ENCODE assay signal across 8 mouse cellular contexts in genomic region chr10:81014393-81015384, GRCm38 (mm10). TPM values are rescaled to one million over a fixed set of nuclear protein-coding genes. Genes with fewer than 3 reads are reported as not detected.
A peak's percentile ranks its signal among the peaks of the same experiment; 100 is the strongest.
DNase-seq lines count a peak whose midpoint lies in the region; ATAC-seq and TF ChIP-seq lines count a peak whose summit lies in the region.

Gng7 (minus strand) TSS chr10:81014945.

- 10% methylated on average over 31 of the region's 31 CpGs for WGBS in forebrain, embryonic 10.5 days
- 11% methylated on average over 31 of the region's 31 CpGs for WGBS in heart, embryonic 15.5 days
- WGBS in liver, embryonic 14.5 days (ENCODE audit: insufficient replicate concordance): 8% methylated on average over 31 of the region's 31 CpGs
- 9% methylated on average over 31 of the region's 31 CpGs for WGBS in neural tube, embryonic 11.5 days
- 10% methylated on average over 31 of the region's 31 CpGs for WGBS in stomach, postnatal 0 days

- H3K36me3 ChIP-seq in forebrain, embryonic 10.5 days (replicated peaks): no peaks in the 10 kb centered on the region
- no peaks in the 10 kb centered on the region for H3K36me3 ChIP-seq in heart, embryonic 15.5 days
- H3K36me3 ChIP-seq in liver, embryonic 14.5 days (replicated peaks; ENCODE audit: control insufficient read depth, insufficient read depth, low read depth): no peaks in the 10 kb centered on the region
- no peaks in the 10 kb centered on the region for H3K36me3 ChIP-seq in neural tube, embryonic 11.5 days (ENCODE audit: control insufficient read depth, insufficient read depth, low read length)
- H3K36me3 ChIP-seq in stomach, postnatal 0 days (ENCODE audit: control insufficient read depth, insufficient read depth, low read length): no peaks in the 10 kb centered on the region

- H3K4me3 ChIP-seq in forebrain, embryonic 10.5 days: peak within 1 kb of the TSS; percentile 53
- H3K4me3 ChIP-seq in heart, embryonic 15.5 days: peak within 1 kb of the TSS; percentile 25
- peak within 1 kb of the TSS in 1 of 2 experiments; percentile 15; a peak in 2 of 4 replicates for H3K4me3 ChIP-seq in liver, embryonic 14.5 days (ENCODE audit: insufficient read depth in 1 of 2, low read depth in 2 of 2, low read length in 2 of 2)
- peak within 1 kb of the TSS; percentile 19 for H3K4me3 ChIP-seq in neural tube, embryonic 11.5 days (ENCODE audit: low read depth, low read length)
- peak within 1 kb of the TSS; percentile 37 for H3K4me3 ChIP-seq in stomach, postnatal 0 days (ENCODE audit: low read depth, low read length)

- H3K4me1 ChIP-seq in forebrain, embryonic 10.5 days: peaks cover 15% of the 10 kb centered on the region
- H3K4me1 ChIP-seq in heart, embryonic 15.5 days (replicated peaks): peaks cover 4% of the 10 kb centered on the region; the same call in 1 of the 2 replicates
- peaks cover 5 to 7% of the 10 kb centered on the region in 2 experiments; a peak in 3 of 4 replicates for H3K4me1 ChIP-seq in liver, embryonic 14.5 days (replicated peaks; ENCODE audit: control insufficient read depth in 2 of 2, insufficient read depth in 2 of 2, low read length in 1 of 2)
- H3K4me1 ChIP-seq in neural tube, embryonic 11.5 days (ENCODE audit: control insufficient read depth, insufficient read depth, low read length): no peaks in the 10 kb centered on the region
- H3K4me1 ChIP-seq in stomach, postnatal 0 days (replicated peaks; ENCODE audit: control insufficient read depth, insufficient read depth): no peaks in the 10 kb centered on the region

- H3K9ac ChIP-seq in heart, embryonic 15.5 days: no peak within 1 kb of the TSS
- H3K9ac ChIP-seq in liver, embryonic 14.5 days (replicated peaks): no peak within 1 kb of the TSS
- H3K9ac ChIP-seq in neural tube, embryonic 11.5 days (ENCODE audit: low read length): peak within 1 kb of the TSS; percentile 20; the same call in 1 of the 2 replicates
- peak within 1 kb of the TSS; percentile 59 for H3K9ac ChIP-seq in stomach, postnatal 0 days (ENCODE audit: low read length)

- TF ChIP-seq CTCF in liver, embryonic 14.5 days (IDR thresholded peaks at IDR 0.05; ENCODE audit: low read depth): no peak
- no peak for TF ChIP-seq CTCF in stomach, postnatal 0 days (IDR thresholded peaks at IDR 0.05; ENCODE audit: low read depth)

- peak; percentile 86 for ATAC-seq in heart, embryonic 15.5 days (replicated peaks; ENCODE audit: insufficient number of reproducible peaks, insufficient read depth, low FRiP score, low read depth)
- ATAC-seq in liver, embryonic 14.5 days (ENCODE audit: insufficient read depth): peak; percentile 96
- peak; percentile 98 for ATAC-seq in neural tube, embryonic 11.5 days (ENCODE audit: insufficient read depth, low FRiP score, low TSS enrichment)
- ATAC-seq in stomach, postnatal 0 days (ENCODE audit: low FRiP score, low TSS enrichment): peak; percentile 97

- H3K4me2 ChIP-seq in heart, embryonic 15.5 days: peak within 1 kb of the TSS; percentile 49
- H3K4me2 ChIP-seq in liver, embryonic 14.5 days (ENCODE audit: low read depth): peak within 1 kb of the TSS; percentile 56
- peak within 1 kb of the TSS; percentile 38 for H3K4me2 ChIP-seq in neural tube, embryonic 11.5 days (ENCODE audit: low read depth)
- H3K4me2 ChIP-seq in stomach, postnatal 0 days (replicated peaks; ENCODE audit: low read depth): peak within 1 kb of the TSS; percentile 63

- TF ChIP-seq EP300 in liver, embryonic 14.5 days (IDR thresholded peaks at IDR 0.05; ENCODE audit: low read depth): no peak
- TF ChIP-seq EP300 in stomach, postnatal 0 days (optimal IDR thresholded peaks at IDR 0.05): no peak

- H3K27ac ChIP-seq in forebrain, embryonic 10.5 days: peak within 1 kb of the TSS; percentile 74
- no peak within 1 kb of the TSS for H3K27ac ChIP-seq in heart, embryonic 15.5 days
- no peak within 1 kb of the TSS for H3K27ac ChIP-seq in liver, embryonic 14.5 days
- H3K27ac ChIP-seq in neural tube, embryonic 11.5 days (ENCODE audit: low read depth, low read length): no peak within 1 kb of the TSS
- H3K27ac ChIP-seq in stomach, postnatal 0 days (replicated peaks): no peak within 1 kb of the TSS

- DNase-seq in CD8-positive naive resting alpha-beta T cell, adult 2 months (ENCODE audit: low read depth in 2 of 2, low spot score in 2 of 2): peak; percentile 71 to 81
- DNase-seq in c-Kit-positive CD71-negative TER-119-negative erythroid progenitor cells, embryonic 14.5 days (ENCODE audit: low read depth): peak; percentile 96
- peak; percentile 99 for DNase-seq in forebrain, embryonic 10.5 days (ENCODE audit: extremely low spot score, low spot score)
- DNase-seq in kidney, postnatal 25 days: peak; percentile 95
- DNase-seq in liver, embryonic 14.5 days (ENCODE audit: low read depth in 3 of 3, low spot score in 3 of 3): peak; percentile 81 to 84 (median 82)
- DNase-seq in neural tube, embryonic 11.5 days (ENCODE audit: low spot score): peak; percentile 98
- DNase-seq in stomach, postnatal 0 days (ENCODE audit: low spot score): peak; percentile 97

- H3K27me3 ChIP-seq in forebrain, embryonic 10.5 days (ENCODE audit: poor library complexity, severe bottlenecking): peaks cover 14% of the 10 kb centered on the region
- no peaks in the 10 kb centered on the region for H3K27me3 ChIP-seq in heart, embryonic 15.5 days
- no peaks in the 10 kb centered on the region for H3K27me3 ChIP-seq in liver, embryonic 14.5 days (ENCODE audit: control insufficient read depth, insufficient read depth, low read length)
- H3K27me3 ChIP-seq in neural tube, embryonic 11.5 days (ENCODE audit: control insufficient read depth, insufficient read depth, low read length): no peaks in the 10 kb centered on the region
- no peaks in the 10 kb centered on the region for H3K27me3 ChIP-seq in stomach, postnatal 0 days (ENCODE audit: control insufficient read depth, insufficient read depth, low read length)

- H3K9me3 ChIP-seq in forebrain, embryonic 10.5 days: no peaks in the 10 kb centered on the region
- H3K9me3 ChIP-seq in heart, embryonic 15.5 days (replicated peaks): no peaks in the 10 kb centered on the region
- H3K9me3 ChIP-seq in liver, embryonic 14.5 days (ENCODE audit: control insufficient read depth, low read length): no peaks in the 10 kb centered on the region
- no peaks in the 10 kb centered on the region for H3K9me3 ChIP-seq in neural tube, embryonic 11.5 days (ENCODE audit: control insufficient read depth, low read length)
- no peaks in the 10 kb centered on the region for H3K9me3 ChIP-seq in stomach, postnatal 0 days (ENCODE audit: control insufficient read depth, low read length)

RNA-seq across cellular contexts. Expression of gene Gng7, which starts in this region (rescaled TPM):
- polyA plus RNA-seq in forebrain, embryonic 10.5 days (2016; fragmentation: Nextera tagmentation; extraction: Ambion mirVana): 6.3 and 6.9 TPM in 2 replicates
- 1.1 and 1.9 TPM in 2 replicates for polyA plus RNA-seq in heart, embryonic 15.5 days (2015; fragmentation: Nextera tagmentation; extraction: Ambion mirVana)
- polyA plus RNA-seq in liver, embryonic 14.5 days (2012; rRNA removed): 0.19 and 0.25 TPM in 2 replicates
- polyA plus RNA-seq in liver, embryonic 14.5 days (2014; fragmentation: Nextera tagmentation; extraction: Ambion mirVana): 0.23 and 0.33 TPM in 2 replicates
- polyA plus RNA-seq in neural tube, embryonic 11.5 days (2014; fragmentation: Nextera tagmentation; extraction: Ambion mirVana): 8.1 and 9.4 TPM in 2 replicates
- polyA plus RNA-seq in stomach, postnatal 0 days (2015; fragmentation: Nextera tagmentation; extraction: Ambion mirVana): 1.3 and 1.8 TPM in 2 replicates

Comparison
In these comparisons a context has a peak if more than half of its experiments do, and no peak if none do; other contexts are left out.
1. Peak in DNase-seq, ATAC-seq and H3K4me2 ChIP-seq in liver, embryonic 14.5 days; RNA of the gene not detected or under 1 TPM.
2. H3K9ac ChIP-seq: peak in neural tube, embryonic 11.5 days (single experiment) and stomach, postnatal 0 days (single experiment); none in heart, embryonic 15.5 days (single experiment) and liver, embryonic 14.5 days (single experiment).
3. Peak in every context shown above with its lines, with median percentiles within 50 percentile points of each other: DNase-seq, ATAC-seq and H3K4me2 ChIP-seq.